Mouse (Mus musculus) thymus, postnatal 14 days (tissue): ENCODE measurements around the gene Mecr.

Source experiments
- DNase-seq: peaks from one replicate; pipeline ENCODE4 v3.0.0; 2021

Mecr gene

GRCm38 (mm10) chr4:131897787-131898186 is 54.5 kb downstream of the Mecr start:
- DNase-seq, result no peak

DNA sequence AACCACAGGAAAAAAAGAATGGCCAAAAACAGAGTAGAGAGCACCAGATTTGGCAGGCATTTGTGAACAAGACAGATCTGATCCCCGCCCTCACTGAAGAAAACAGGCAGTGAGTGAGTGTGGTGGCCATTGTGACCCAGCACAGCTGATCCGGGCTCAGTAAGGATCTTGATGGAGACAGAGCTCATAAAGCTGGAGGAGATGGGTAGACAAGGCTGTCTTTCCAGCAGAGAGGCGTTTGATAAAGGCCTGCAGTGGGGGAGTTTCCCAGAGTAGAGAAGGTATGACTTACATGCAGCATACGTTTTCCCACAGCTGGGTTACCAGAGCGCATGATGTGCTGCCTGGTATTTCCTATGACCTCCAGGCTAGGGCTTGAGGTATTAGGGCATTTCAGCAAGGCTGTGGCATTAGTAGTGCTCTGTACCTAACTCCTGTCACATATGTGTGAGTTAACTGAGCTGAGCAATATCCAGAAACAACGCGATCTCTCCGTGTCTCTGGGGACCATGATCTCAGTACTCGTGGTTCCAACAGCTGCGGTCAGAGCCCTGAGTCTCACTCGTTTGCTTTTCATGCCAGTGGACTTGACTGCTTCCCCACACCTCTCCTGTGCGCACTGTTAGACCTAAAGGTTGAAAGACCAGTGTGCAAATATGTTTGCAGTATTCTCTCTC is 55.4 kb downstream of the Mecr start:
- no peak for DNase-seq

DNA sequence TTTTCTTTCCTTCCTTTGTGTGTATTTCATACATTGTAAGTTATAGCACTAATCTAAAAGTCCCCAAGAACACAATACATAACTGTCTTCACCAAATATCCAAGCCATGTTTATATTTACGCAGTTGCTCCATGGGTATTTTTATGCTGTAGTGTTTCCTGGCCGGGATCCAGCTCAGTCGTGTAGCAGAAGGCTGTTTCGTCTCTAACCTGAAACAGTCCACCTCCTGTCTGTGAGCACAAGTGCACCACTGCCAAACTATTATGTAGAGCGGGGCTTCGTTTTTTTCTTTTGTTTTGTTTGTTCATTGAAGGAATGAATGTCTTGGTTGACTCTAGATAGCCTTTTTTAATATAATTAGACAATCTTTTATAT is 55.9 kb downstream of the Mecr start:
- DNase-seq, result no peak

DNA sequence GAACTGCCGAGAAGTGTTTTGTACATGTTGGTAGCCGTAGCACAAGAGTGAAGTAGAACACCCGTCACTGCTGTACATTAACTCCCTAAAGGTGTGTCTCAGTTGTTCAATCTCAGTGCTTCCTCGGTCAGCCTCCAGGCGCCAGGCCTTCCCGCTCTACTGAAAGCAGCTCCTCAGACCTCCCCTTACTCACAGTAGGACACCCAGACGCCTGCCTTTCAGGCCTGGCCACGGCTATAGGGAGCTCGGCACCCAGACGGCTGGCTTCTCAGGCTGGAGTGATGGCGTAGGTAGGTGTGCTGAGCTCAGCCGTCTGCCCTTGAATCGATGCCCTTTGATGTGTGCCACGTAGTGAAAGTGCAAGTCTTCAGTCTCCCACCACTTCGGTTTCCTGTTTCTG is 57.8 kb downstream of the Mecr start:
- no peak for DNase-seq

GRCm38 (mm10) chr4:131904478-131904877 is 61.2 kb downstream of the Mecr start:
- DNase-seq, result peak; percentile 49

DNA sequence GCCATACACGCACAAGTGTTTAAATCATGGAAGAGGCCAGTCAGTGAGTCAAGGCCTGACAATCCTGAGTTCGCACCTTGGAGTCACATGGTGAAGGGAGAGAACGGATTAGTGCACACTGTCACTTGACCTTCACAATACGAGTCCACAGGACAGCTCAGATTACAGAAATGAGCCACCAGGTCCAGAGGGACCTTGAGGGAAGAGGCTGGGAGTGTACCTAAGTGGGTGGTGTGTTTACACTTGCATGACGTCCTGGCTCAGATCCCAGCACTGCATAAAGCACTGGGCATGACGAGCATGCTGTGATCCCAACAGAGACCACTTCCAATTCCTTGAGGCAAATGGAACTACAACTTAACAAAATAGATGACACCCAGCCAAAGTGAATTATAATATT is 63.2 kb downstream of the Mecr start:
- no peak for DNase-seq

- no peak for DNase-seq
These were observed 64.6 kb downstream of the Mecr start for GRCm38 (mm10) chr4:131907912-131908311.

- DNase-seq, result no peak
These were observed 67.1 kb downstream of the Mecr start for GRCm38 (mm10) chr4:131910237-131910994.

DNA sequence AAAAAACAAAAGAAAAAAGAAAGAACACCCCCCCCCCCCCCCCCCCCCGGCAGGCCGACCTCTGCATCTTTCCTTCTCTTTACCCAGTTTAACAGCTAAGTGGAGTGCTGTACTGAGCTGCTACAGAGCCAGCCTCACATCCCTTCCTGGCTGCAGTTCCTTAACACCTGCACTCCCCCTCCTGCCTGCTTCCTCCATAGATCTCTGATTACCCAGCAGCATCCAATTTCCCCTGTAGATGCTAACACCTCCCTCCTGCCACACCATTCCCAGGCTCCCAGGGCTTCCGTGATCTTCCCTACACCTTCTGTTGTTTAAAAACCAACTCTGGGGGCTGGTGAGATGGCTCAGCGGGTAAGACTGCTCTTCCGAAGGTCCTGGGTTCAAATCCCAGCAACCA is 68.3 kb downstream of the Mecr start:
- no peak for DNase-seq

GRCm38 (mm10) chr4:131913526-131913925 is 70.3 kb downstream of the Mecr start:
- DNase-seq, result no peak

DNA sequence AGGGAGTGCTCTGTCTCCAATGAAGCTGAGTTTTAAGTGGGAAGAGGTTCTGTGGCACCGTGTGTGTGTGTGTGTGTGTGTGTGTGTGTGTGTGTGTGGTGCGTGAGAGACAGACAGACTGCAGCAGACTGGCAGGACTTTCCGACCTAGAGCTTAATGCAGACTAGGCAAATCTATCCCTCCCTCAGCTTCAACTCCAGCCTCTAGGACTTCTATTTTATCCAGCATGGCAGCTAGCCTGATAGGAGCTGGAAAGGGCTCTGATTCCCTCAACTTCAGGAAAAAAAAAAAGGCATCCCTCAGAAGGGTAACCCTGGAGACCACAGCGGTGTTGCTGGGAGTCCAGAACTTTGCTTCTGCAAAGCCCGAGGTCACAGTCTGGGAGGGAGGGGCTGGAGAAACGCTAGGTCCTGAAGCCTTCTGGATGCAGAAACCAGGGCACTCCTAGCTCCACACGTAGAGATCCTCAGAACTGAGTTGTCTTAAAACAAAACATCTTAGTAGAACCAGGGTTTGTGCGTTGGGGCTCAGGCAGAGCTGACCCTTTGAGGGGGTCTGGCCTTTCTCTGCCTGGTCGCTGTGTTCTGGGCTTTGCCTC is 70.9 kb downstream of the Mecr start:
- no peak for DNase-seq

DNA sequence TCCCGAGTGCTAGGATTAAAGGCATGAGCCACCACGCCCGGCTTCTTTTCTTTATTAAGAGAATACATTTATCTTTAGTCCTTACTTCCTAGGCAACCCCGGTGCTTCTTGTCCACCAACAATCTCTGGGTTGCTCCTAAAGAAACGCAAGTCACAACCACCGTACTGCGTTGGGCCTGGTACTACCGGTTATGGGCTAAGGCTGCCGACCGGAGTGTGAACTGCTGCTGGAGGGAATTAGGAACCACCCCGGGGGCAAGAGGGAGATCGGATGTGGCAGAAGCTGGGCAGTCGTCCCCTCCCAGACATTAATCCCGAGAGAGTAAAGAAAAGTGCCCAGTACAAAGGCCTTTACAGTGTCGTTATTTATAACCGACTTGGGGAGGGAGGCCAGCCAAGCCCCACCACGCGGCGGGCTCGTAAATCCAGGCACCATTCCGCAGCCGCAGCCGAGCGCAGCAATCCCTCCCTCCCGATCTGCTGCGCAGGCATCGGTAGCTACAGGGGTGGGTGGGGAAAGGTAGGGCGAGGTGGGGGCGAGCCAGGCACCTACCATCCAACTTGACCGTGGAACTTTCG is 71.7 kb downstream of the Mecr start:
- no peak for DNase-seq

- DNase-seq, result no peak
These were observed 72.6 kb downstream of the Mecr start for GRCm38 (mm10) chr4:131915821-131916328.

DNA sequence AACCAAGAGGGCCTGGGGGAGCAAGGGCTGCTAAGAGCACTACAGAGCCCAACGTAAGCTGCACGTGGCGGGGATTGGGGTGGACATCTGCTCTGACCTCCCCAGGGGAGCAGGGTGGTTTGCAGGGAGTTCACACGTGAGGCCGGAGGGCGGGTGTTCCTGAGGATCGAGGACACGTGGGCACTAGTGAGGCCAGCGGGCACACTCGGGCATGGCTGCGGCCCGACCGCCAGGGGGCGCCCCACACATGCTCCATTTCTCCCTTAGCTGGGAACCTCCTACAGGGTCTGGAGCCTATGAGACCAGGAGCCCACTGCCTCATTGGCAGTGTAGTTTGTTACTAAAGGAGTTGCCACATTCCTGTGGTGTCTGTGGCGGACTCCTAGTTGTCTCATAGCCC is 73.2 kb downstream of the Mecr start:
- DNase-seq, result peak; percentile 80

GRCm38 (mm10) chr4:131917010-131917555 is 73.8 kb downstream of the Mecr start:
- no peak for DNase-seq
